Mouse (Mus musculus): ENCODE results near the gene Nostrin. TPM values are rescaled to one million over a fixed set of nuclear protein-coding genes. Genes with fewer than 3 reads are reported as not detected.

Nostrin gene
- polyA plus RNA-seq, 2 experiments = 5.0 to 10.0 TPM

- no peaks in the 10 kb centered on the region for H3K27me3 ChIP-seq (ENCODE audit: control insufficient read depth, insufficient read depth, low read length)
- H3K4me1 ChIP-seq (replicated peaks; ENCODE audit: control insufficient read depth in 2 of 2, insufficient read depth in 2 of 2, low read length in 1 of 2) = no peaks in the 10 kb centered on the region
- DNase-seq (ENCODE audit: low read depth in 3 of 3, low spot score in 3 of 3) (no peak), ATAC-seq (ENCODE audit: insufficient read depth) (no peak)
- no peaks in the 10 kb centered on the region for H3K9me3 ChIP-seq (ENCODE audit: control insufficient read depth, low read length)
- no peak overlapping the region for H3K4me2 ChIP-seq (ENCODE audit: low read depth)
- no peak overlapping the region for H3K4me3 ChIP-seq (ENCODE audit: insufficient read depth in 1 of 2, low read depth in 2 of 2, low read length in 2 of 2)
- no peak overlapping the region for H3K27ac ChIP-seq
- no peak overlapping the region for H3K9ac ChIP-seq (replicated peaks)
- WGBS (ENCODE audit: insufficient replicate concordance) = 24% methylated on average over 5 of the region's 5 CpGs
- TF ChIP-seq EP300 (IDR thresholded peaks at IDR 0.05; ENCODE audit: low read depth) (no peak), CTCF (IDR thresholded peaks at IDR 0.05; ENCODE audit: low read depth) (no peak)
- no peaks in the 10 kb centered on the region for H3K36me3 ChIP-seq (replicated peaks; ENCODE audit: control insufficient read depth, insufficient read depth, low read depth)
These were observed 26.4 kb upstream of the Nostrin start for GRCm38 (mm10) chr2:69109246-69109645.

- no peak for ATAC-seq (ENCODE audit: insufficient read depth)
- no peak for DNase-seq (ENCODE audit: low read depth in 3 of 3, low spot score in 3 of 3)
These were observed 25.9 kb upstream of the Nostrin start for GRCm38 (mm10) chr2:69109710-69110109.

DNA sequence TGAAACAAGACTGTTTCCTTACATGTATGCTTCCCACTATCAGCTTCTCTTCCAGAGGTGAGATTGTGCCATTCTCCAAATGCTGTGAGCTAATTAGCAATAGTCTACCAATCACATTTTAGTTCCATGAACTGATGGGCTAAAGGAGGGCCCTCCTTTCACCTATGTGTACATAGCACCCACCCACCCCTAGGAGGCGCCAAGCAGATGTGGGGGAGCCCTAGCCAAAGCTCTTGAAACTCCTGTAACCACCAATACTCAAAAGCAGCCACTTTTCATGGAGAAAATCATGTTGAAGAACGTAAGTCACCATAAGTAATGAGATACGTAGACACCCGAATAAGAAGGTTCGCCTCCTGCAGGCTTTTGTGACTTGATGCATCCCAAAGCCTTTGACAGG, 23.0 kb upstream of the Nostrin start:
- no peak for ATAC-seq (ENCODE audit: insufficient read depth)
- no peaks in the 10 kb centered on the region for H3K9me3 ChIP-seq (ENCODE audit: control insufficient read depth, low read length)
- no peak overlapping the region for H3K4me2 ChIP-seq (ENCODE audit: low read depth)
- no peaks in the 10 kb centered on the region for H3K36me3 ChIP-seq (replicated peaks; ENCODE audit: control insufficient read depth, insufficient read depth, low read depth)
- no peak overlapping the region for H3K9ac ChIP-seq (replicated peaks)
- no peaks in the 10 kb centered on the region for H3K4me1 ChIP-seq (replicated peaks; ENCODE audit: control insufficient read depth in 2 of 2, insufficient read depth in 2 of 2, low read length in 1 of 2)
- no peak; the same call in 1 of the 2 replicates for TF ChIP-seq CTCF (IDR thresholded peaks at IDR 0.05; ENCODE audit: low read depth)
- no peak for TF ChIP-seq EP300 (IDR thresholded peaks at IDR 0.05; ENCODE audit: low read depth)
- H3K27ac ChIP-seq = no peak overlapping the region
- no peak for DNase-seq (ENCODE audit: low read depth in 3 of 3, low spot score in 3 of 3)
- 73% methylated on average over 5 of the region's 5 CpGs for WGBS (ENCODE audit: insufficient replicate concordance)
- H3K27me3 ChIP-seq (ENCODE audit: control insufficient read depth, insufficient read depth, low read length) = no peaks in the 10 kb centered on the region
- H3K4me3 ChIP-seq (ENCODE audit: insufficient read depth in 1 of 2, low read depth in 2 of 2, low read length in 2 of 2) = no peak overlapping the region

More at GRCm38 (mm10) chr2:69109710-69110109, 25.9 kb upstream of the Nostrin start:
- H3K4me1 ChIP-seq (replicated peaks; ENCODE audit: control insufficient read depth in 2 of 2, insufficient read depth in 2 of 2, low read length in 1 of 2) = no peaks in the 10 kb centered on the region
- TF ChIP-seq CTCF (IDR thresholded peaks at IDR 0.05; ENCODE audit: low read depth) = no peak
- no peak for TF ChIP-seq EP300 (IDR thresholded peaks at IDR 0.05; ENCODE audit: low read depth)
- H3K9ac ChIP-seq (replicated peaks) = no peak overlapping the region
- WGBS (ENCODE audit: insufficient replicate concordance) = 48% methylated on average over 7 of the region's 7 CpGs
- no peak overlapping the region for H3K4me3 ChIP-seq (ENCODE audit: insufficient read depth in 1 of 2, low read depth in 2 of 2, low read length in 2 of 2)
- no peaks in the 10 kb centered on the region for H3K9me3 ChIP-seq (ENCODE audit: control insufficient read depth, low read length)
- no peaks in the 10 kb centered on the region for H3K27me3 ChIP-seq (ENCODE audit: control insufficient read depth, insufficient read depth, low read length)
- no peaks in the 10 kb centered on the region for H3K36me3 ChIP-seq (replicated peaks; ENCODE audit: control insufficient read depth, insufficient read depth, low read depth)
- H3K4me2 ChIP-seq (ENCODE audit: low read depth) = no peak overlapping the region
- H3K27ac ChIP-seq = no peak overlapping the region

DNA sequence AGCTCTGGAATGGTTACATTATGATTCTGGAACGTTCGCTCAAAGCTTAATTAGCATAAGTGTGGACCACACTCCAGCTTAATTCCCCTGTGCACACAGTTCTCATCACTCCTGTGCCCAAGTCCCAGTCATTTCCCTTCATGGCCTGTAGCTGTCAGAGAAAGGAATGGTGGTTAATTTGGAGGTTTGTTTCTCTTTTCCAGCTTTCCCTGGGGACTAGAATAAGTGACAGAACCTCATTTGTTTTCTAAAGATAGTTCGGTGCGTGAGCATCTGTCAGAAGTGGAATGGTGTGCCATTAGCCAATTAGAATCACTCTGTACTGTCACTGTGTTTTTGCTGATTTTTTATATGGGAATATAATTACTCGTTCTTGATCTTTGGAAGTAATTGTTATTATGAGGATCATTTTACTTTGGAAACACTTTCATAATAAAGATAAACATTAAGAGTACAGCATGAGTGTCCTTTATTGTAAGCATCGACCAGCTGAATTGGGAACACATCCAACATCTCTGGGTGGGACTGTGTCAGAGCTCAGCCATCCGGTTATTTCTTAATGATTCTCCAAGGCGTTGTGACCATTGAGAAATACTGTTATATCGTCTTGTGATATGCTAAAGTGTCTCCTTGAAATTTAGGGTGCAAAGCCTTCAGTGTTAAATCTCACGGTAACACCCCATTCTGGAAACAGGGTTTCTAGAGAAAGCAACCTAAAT, 21.6 kb upstream of the Nostrin start:
- no peak overlapping the region for H3K4me3 ChIP-seq (ENCODE audit: insufficient read depth in 1 of 2, low read depth in 2 of 2, low read length in 2 of 2)
- ATAC-seq (ENCODE audit: insufficient read depth) (no peak), DNase-seq (ENCODE audit: low read depth in 3 of 3, low spot score in 3 of 3) (no peak)
- H3K9ac ChIP-seq (replicated peaks) = no peak overlapping the region
- TF ChIP-seq CTCF (IDR thresholded peaks at IDR 0.05; ENCODE audit: low read depth) (no peak), EP300 (IDR thresholded peaks at IDR 0.05; ENCODE audit: low read depth) (no peak)
- H3K27me3 ChIP-seq (ENCODE audit: control insufficient read depth, insufficient read depth, low read length) = no peaks in the 10 kb centered on the region
- 73% methylated on average over 10 of the region's 10 CpGs for WGBS (ENCODE audit: insufficient replicate concordance)
- H3K27ac ChIP-seq = no peak overlapping the region
- no peak overlapping the region for H3K4me2 ChIP-seq (ENCODE audit: low read depth)
- no peaks in the 10 kb centered on the region for H3K4me1 ChIP-seq (replicated peaks; ENCODE audit: control insufficient read depth in 2 of 2, insufficient read depth in 2 of 2, low read length in 1 of 2)
- H3K9me3 ChIP-seq (ENCODE audit: control insufficient read depth, low read length) = no peaks in the 10 kb centered on the region
- H3K36me3 ChIP-seq (replicated peaks; ENCODE audit: control insufficient read depth, insufficient read depth, low read depth) = no peaks in the 10 kb centered on the region

DNA sequence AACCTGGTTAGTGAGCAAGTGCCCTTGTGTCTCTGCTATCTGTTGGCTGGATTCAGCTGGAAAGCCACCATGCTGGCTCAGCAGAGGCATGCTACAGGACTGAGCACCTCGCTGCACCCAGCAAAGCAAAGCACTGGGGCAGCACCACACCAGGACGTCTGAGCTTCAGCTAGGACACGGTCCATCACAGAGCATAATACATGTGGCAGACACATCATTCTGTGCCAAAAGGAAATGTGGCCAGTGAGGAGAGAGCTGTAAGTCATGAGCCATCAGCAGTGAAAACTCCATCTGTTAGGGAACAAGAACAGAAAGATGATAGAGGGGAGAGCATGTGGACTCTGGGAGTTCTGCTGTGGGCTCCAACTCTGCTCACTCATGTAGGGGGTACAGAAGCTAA, 19.7 kb upstream of the Nostrin start:
- Histone ChIP-seq H3K9ac (replicated peaks) (no peak overlapping the region), H3K9me3 (ENCODE audit: control insufficient read depth, low read length) (no peaks in the 10 kb centered on the region), H3K4me3 (ENCODE audit: insufficient read depth in 1 of 2, low read depth in 2 of 2, low read length in 2 of 2) (no peak overlapping the region), H3K27me3 (ENCODE audit: control insufficient read depth, insufficient read depth, low read length) (no peaks in the 10 kb centered on the region), H3K4me2 (ENCODE audit: low read depth) (no peak overlapping the region), H3K27ac (no peak overlapping the region), H3K4me1 (replicated peaks; ENCODE audit: control insufficient read depth in 2 of 2, insufficient read depth in 2 of 2, low read length in 1 of 2) (no peaks in the 10 kb centered on the region), H3K36me3 (replicated peaks; ENCODE audit: control insufficient read depth, insufficient read depth, low read depth) (no peaks in the 10 kb centered on the region)
- TF ChIP-seq EP300 (IDR thresholded peaks at IDR 0.05; ENCODE audit: low read depth) = no peak
- no peak for TF ChIP-seq CTCF (IDR thresholded peaks at IDR 0.05; ENCODE audit: low read depth)
- DNase-seq (ENCODE audit: low read depth in 3 of 3, low spot score in 3 of 3) = no peak
- ATAC-seq (ENCODE audit: insufficient read depth) = no peak
- 66% methylated on average over 3 of the region's 3 CpGs for WGBS (ENCODE audit: insufficient replicate concordance)
